Mouse (Mus musculus): ENCODE data around the gene Dyrk3. TPM values are rescaled to one million over a fixed set of nuclear protein-coding genes. Genes with fewer than 3 reads are reported as not detected.
"Not testable (repeated sequence)": the region's sequence is repeated elsewhere in the genome, so short reads cannot be mapped to it uniquely, and the experiment has no call there.

Dyrk3 gene
- polyA plus RNA-seq, 1 experiment from 2014 or later = 14.8 TPM

DNA sequence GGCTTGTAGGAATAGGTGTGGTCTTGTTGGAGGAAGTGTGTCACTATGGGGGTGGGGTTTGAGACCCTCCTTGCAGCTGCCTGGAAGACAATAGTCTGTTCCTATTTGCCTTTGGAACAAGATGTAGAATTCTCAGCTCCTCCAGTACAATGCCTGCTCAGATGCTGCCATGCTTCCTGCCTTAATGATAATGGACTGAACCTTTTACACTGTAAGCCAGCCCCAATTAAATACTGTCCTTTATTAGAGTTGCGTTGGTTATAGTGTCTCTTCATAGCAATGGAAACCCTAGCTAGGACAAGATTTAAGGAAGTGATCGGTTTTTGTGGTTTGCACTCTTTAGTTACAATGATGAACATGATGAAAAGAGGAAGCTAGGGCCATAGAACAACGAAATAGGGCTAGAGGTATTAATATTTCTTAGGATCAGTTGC lies 8.1 kb upstream of the Dyrk3 start:
- H3K36me3 ChIP-seq = no peaks in the 10 kb centered on the region
- H3K27me3 ChIP-seq (replicated peaks) = no peaks in the 10 kb centered on the region
- no peaks in the 10 kb centered on the region for H3K4me1 ChIP-seq
- H3K27ac ChIP-seq = no peak overlapping the region
- no peaks in the 10 kb centered on the region for H3K9me3 ChIP-seq
- ATAC-seq (ENCODE audit: low FRiP score, low read depth) = no peak
- no peak overlapping the region for H3K4me3 ChIP-seq
- no peak overlapping the region for H3K9ac ChIP-seq
- WGBS = 90% methylated on average over 3 of the region's 3 CpGs
- no peak overlapping the region for H3K4me2 ChIP-seq (replicated peaks)

DNA sequence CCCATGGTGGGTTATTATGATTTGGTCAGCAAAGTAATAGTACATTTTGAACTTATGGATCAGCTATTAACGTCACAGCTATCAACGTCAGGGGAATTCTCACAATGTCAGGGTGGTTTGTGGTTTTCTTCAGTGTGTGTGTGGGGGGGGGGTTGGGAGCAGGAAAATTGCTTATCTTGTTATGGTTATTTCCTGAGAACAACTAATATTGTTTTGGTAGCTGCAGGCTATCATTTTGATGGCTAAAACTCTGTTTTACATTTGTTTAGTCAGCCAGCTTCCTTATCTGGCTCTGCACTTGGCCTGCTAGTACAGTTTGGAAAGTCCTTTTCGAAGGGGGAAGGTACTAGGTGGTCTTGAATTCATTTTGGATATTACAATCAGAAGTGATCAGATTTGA lies 7.1 kb upstream of the Dyrk3 start:
- not testable (repeated sequence) for H3K9ac ChIP-seq; H3K27ac ChIP-seq; ATAC-seq (ENCODE audit: low FRiP score, low read depth); H3K36me3 ChIP-seq; H3K9me3 ChIP-seq; H3K4me3 ChIP-seq; H3K4me2 ChIP-seq (replicated peaks); H3K27me3 ChIP-seq (replicated peaks); H3K4me1 ChIP-seq
- WGBS = 89% methylated on average over 3 of the region's 3 CpGs

DNA sequence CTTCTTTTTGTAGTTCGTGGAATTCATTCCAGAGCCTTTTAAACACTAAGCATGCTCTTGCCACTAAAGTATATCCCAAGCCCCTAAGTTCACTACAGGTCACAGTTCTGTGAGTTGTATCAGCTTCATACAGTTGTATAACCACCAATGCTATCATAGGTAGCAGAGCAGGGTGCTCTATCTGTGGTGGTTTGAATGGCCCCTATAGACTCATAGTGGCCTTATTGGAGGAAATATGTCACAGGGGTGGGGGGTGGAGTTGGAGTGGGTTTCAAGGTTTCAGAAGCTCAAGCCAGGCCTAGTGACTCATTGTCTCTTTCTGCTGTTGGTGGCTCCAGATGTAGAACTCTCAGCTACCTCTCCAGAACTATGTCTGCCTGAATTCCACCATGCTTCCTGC lies 4.3 kb upstream of the Dyrk3 start:
- ATAC-seq (ENCODE audit: low FRiP score, low read depth) = no peak
- H3K4me3 ChIP-seq = no peak overlapping the region
- WGBS = 81% methylated on average over 1 of the region's 1 CpGs
- no peaks in the 10 kb centered on the region for H3K9me3 ChIP-seq
- H3K27ac ChIP-seq = no peak overlapping the region
- H3K9ac ChIP-seq = no peak overlapping the region
- no peaks in the 10 kb centered on the region for H3K27me3 ChIP-seq (replicated peaks)
- H3K36me3 ChIP-seq = no peaks in the 10 kb centered on the region
- H3K4me2 ChIP-seq (replicated peaks) = no peak overlapping the region
- H3K4me1 ChIP-seq = no peaks in the 10 kb centered on the region

DNA sequence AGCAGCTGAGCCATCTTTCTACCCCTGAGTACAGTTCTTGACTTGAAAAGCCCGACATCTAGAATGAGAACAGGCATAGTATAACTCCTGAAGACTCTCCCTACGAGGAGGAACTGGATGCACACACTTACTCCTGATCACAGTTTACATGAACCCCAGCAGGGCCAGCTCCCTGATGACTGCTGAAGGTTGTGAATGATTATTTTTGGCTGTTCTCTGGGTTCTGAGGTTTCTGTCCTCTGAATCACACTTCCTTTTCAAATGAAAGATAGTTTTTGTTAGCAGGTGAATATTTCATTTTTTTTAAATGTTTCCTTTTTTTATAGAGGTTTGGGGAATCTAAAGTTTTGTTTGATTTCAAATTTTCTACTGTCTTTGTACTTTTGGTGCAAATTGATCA lies 3.3 kb upstream of the Dyrk3 start:
- H3K4me1 ChIP-seq = peaks cover 5% of the 10 kb centered on the region; the same call in 1 of the 2 replicates
- H3K27ac ChIP-seq = no peak overlapping the region
- no peak overlapping the region for H3K9ac ChIP-seq
- no peaks in the 10 kb centered on the region for H3K27me3 ChIP-seq (replicated peaks)
- no peak overlapping the region for H3K4me3 ChIP-seq
- H3K36me3 ChIP-seq = no peaks in the 10 kb centered on the region
- ATAC-seq (ENCODE audit: low FRiP score, low read depth) = no peak
- no peaks in the 10 kb centered on the region for H3K9me3 ChIP-seq
- 68% methylated on average over 2 of the region's 2 CpGs for WGBS
- no peak overlapping the region for H3K4me2 ChIP-seq (replicated peaks)

DNA sequence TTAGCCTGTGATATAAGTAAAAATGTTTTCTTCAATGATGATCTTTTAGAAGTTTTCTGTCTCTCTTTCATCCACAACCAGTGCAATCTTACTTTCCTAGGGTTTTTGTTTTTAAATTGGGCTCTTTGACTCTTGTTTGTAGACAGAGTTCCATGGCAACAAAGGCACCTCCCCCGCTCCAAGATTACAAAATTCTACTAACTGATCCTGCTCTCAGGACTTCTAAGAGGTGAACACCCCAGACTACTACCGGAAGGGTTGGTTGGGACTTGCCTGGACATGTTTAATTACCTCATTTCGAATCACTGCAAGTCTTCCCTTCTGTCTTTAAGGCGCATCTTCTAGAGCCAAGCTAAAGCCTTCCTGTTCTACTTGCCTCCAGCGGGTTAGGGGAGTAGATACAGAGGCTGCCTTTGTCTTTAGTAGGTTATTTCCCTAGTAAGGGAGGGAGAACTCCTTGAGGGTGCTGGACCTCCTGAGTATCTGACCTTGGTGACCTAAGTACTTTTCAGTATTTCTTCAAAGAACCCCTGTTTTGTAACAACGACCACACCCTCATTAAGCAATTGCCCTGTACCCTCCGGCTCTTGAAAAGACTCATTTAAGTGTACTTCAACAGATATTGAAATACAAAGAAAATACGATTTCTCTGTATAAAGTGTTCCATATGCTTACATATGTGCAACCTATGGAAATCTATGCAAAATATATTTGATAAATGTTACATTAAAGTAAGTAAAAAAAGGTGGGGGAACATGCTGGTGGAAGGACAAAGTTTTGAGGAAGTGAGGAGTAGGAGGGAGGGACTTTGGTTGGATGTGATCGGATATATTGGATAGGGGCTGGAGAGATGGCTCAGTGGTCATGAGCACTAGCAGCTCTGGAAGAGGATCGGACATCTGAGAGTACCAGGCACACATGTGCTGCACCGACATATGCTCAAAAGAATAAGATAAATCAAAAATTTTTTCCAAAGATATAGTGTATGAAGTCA lies 1.3 kb upstream of the Dyrk3 start:
- no peaks in the 10 kb centered on the region for H3K27me3 ChIP-seq (replicated peaks)
- H3K9ac ChIP-seq = no peak overlapping the region
- H3K4me1 ChIP-seq = peaks cover 5% of the 10 kb centered on the region
- no peak for ATAC-seq (ENCODE audit: low FRiP score, low read depth)
- H3K36me3 ChIP-seq = no peaks in the 10 kb centered on the region
- peak overlapping the region; percentile 78 for H3K4me2 ChIP-seq (replicated peaks)
- no peak overlapping the region for H3K4me3 ChIP-seq
- whole genome bisulfite sequencing = 67% methylated on average over 11 of the region's 11 CpGs
- no peaks in the 10 kb centered on the region for H3K9me3 ChIP-seq
- H3K27ac ChIP-seq = no peak overlapping the region

DNA sequence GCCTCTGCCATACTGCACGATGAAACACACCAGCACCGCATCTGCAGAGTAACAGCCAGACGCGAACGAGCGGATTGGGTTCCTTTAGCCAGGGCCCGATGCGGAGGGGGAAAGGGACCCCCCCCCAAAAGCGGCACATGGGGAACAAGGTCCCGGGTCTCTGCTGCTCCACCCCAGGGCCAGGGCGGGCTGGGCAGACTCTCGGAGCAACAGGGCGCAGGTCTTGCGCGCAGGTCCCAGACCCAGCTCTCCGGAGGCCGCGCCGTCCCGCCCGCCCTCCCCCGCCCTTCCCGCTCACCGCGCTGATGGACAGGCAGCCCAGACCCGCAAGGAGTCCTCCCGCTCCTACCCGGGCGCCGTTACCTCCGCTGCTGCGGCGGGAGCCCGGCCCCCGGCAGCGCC lies 422 bp downstream of the Dyrk3 start:
- Histone ChIP-seq H3K9me3 (no peaks in the 10 kb centered on the region), H3K4me1 (peaks cover 5% of the 10 kb centered on the region), H3K36me3 (no peaks in the 10 kb centered on the region; the same call in 1 of the 2 replicates), H3K27me3 (replicated peaks) (no peaks in the 10 kb centered on the region), H3K4me2 (replicated peaks) (peak overlapping the region; percentile 78), H3K9ac (peak overlapping the region; percentile 81), H3K27ac (peak overlapping the region; percentile 82), H3K4me3 (peak overlapping the region; percentile 74)
- peak; percentile 91 for ATAC-seq (ENCODE audit: low FRiP score, low read depth)
- under 1% methylated on average over 35 of the region's 36 CpGs for WGBS

DNA sequence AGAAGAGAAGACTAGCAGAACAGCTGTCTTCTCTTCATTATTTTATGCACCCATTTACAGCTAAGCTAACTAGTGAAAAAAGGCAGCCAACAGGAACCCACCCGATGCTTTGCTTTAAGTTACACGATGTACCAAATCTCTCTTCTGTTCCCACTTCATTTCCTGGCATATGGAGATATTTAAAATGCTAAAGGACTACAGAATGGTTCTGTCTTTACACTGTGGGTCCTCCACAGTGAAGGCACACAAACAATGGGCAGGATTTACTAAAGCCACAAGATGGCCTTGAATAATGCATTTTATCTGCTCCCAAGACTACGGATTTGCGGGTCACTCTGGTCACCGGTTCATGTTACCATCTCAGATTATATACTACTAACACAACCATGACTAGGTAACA lies 1.0 kb downstream of the Dyrk3 start:
- no peak overlapping the region for H3K27ac ChIP-seq
- WGBS = 8% methylated on average over 5 of the region's 5 CpGs
- H3K36me3 ChIP-seq = no peaks in the 10 kb centered on the region; the same call in 1 of the 2 replicates
- peaks cover 5% of the 10 kb centered on the region for H3K4me1 ChIP-seq
- no peaks in the 10 kb centered on the region for H3K9me3 ChIP-seq
- no peak for ATAC-seq (ENCODE audit: low FRiP score, low read depth)
- H3K4me3 ChIP-seq = peak overlapping the region; percentile 21
- H3K27me3 ChIP-seq (replicated peaks) = no peaks in the 10 kb centered on the region
- H3K9ac ChIP-seq = peak overlapping the region; percentile 44; the same call in 1 of the 2 replicates
- peak overlapping the region; percentile 78 for H3K4me2 ChIP-seq (replicated peaks)

DNA sequence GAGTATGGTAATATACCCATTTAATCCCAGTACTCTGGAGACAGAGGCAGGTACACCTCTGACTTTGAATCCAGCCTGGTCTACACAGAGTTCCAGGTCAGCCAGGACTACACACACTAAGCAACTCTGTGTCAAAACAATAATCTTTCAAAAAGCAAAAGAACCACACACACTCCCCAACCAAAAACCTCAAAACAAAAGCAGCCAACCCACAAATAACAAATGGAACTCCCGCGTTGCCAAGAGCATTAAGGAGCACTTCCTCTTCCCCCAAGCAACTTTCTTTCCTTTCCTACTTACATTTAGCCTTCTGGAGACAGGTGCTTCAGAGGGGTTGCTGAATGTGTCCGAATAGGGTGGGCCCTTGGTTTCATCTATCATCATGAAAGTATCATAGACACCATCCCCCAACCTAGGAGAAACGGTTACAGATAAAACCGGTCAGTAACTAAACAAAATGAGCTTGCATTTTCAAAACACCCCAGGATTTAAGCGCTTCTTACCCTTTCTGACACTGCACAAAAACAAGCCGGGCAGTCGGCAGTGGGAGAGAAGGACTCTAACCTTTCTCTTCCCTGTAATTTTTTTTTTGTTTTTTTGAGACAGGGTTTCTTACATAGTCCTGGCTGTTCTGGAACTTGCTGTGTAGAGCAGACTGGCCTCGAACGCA lies 2.0 kb downstream of the Dyrk3 start:
- H3K36me3 ChIP-seq = no peaks in the 10 kb centered on the region; the same call in 1 of the 2 replicates
- H3K4me3 ChIP-seq = no peak overlapping the region
- H3K27ac ChIP-seq = no peak overlapping the region
- no peaks in the 10 kb centered on the region for H3K9me3 ChIP-seq
- ATAC-seq (ENCODE audit: low FRiP score, low read depth) = no peak
- 86% methylated on average over 10 of the region's 10 CpGs for WGBS
- no peak overlapping the region for H3K9ac ChIP-seq
- peak overlapping the region; percentile 78 for H3K4me2 ChIP-seq (replicated peaks)
- H3K4me1 ChIP-seq = peaks cover 5% of the 10 kb centered on the region
- H3K27me3 ChIP-seq (replicated peaks) = no peaks in the 10 kb centered on the region

DNA sequence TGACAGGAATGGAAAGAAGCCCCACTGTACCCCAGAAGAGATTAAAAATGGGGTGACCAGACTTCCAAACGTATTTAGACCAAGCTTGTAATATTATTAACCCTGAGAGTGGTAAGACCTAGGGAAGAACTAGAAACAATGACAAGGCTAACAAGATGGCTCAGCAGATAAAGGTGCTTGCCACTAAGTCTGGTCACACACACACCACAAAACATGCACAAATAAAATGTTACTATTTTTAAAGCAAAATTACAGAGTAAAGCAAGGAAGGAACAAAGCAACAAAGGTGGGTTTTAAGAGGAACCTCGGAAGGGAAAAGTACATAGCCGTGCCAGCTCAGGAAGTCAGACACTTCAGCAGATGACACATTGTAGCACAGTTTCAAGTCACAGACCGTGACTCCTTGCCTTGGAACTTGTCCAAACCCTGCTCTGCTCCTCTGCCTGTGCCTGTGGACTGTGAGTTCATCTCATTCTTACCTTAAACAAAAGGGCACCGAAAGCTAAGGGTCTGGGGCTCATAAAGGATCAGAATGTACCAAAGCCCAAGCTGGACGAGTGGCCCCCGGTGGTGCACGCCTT lies 3.1 kb downstream of the Dyrk3 start:
- H3K9me3 ChIP-seq = no peaks in the 10 kb centered on the region
- H3K27me3 ChIP-seq (replicated peaks) = no peaks in the 10 kb centered on the region
- ATAC-seq (ENCODE audit: low FRiP score, low read depth) = no peak
- peak overlapping the region; percentile 23; the same call in 1 of the 2 replicates for H3K4me2 ChIP-seq (replicated peaks)
- WGBS = 55% methylated on average over 8 of the region's 8 CpGs
- no peak overlapping the region for H3K27ac ChIP-seq
- H3K4me3 ChIP-seq = no peak overlapping the region
- H3K9ac ChIP-seq = no peak overlapping the region
- H3K4me1 ChIP-seq = peaks cover 5% of the 10 kb centered on the region
- peaks cover 5% of the 10 kb centered on the region for H3K36me3 ChIP-seq

DNA sequence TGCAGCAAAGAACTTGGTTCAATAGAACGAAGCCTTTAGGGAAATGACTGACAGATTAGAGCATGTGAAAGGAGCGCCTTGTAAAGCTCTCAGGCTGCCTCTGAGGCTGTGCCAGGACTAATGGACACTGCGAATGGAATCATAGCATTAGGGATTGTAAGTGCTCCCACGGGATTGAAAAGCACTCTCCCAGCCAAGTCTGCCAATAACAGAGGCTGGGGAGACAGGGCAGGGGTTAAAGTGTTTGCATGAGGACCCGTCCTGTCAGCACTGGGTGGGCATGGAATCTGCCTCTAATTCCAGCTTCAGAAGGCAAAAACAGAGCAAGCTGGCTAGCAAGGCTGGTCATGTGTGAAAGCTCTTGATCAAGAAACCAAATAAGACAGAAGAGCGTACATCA lies 3.9 kb downstream of the Dyrk3 start:
- H3K36me3 ChIP-seq = peaks cover 13% of the 10 kb centered on the region

DNA sequence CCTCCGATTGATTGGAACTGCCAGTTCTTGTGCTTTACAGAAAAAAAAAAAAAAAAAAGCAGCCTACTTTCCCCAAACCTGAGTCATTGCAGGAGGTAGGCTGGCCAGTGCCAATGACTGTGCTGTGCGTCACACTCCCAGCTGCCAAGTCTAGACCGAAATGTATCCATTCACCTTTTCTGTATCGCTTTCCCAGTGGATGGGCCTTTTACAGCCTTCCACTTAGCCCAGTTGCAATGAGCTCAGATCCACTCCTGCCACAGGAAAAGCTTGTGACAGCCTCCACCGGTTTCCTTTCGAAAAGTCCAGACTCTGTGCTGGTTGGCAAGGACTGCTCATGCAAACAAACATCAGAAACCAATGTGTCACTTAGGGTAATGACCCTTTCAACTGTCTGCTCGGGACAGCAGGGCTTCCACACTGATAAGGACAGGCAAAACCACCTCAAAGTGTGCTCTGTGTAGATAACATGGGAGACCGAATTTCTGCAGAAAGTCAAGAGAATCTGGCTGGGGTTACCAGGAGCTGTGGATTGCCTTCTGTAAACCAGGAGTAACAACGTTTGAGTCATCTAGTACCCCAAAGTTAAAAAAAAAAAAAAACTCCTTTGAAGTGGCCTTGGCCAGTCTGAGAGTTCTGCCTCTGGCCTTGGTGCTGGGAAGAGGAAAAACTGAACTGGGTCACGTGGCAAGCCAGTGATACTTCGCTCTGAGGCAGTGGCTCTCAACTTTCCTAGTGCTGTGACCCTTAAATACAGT lies 12.0 kb downstream of the Dyrk3 start:
- Histone ChIP-seq H3K4me2 (replicated peaks) (no peak overlapping the region), H3K4me3 (no peak overlapping the region), H3K9ac (no peak overlapping the region), H3K4me1 (no peaks in the 10 kb centered on the region), H3K36me3 (peaks cover 34% of the 10 kb centered on the region), H3K27me3 (replicated peaks) (no peaks in the 10 kb centered on the region), H3K9me3 (no peaks in the 10 kb centered on the region), H3K27ac (no peak overlapping the region)
- 80% methylated on average over 11 of the region's 11 CpGs for WGBS
- no peak for ATAC-seq (ENCODE audit: low FRiP score, low read depth)

More for the DNA sequence above, 3.9 kb downstream of the Dyrk3 start:
- WGBS = 59% methylated on average over 6 of the region's 6 CpGs
- Histone ChIP-seq H3K9me3 (no peaks in the 10 kb centered on the region), H3K4me1 (peaks cover 5% of the 10 kb centered on the region), H3K4me2 (replicated peaks) (0 out of 2 replicates have a peak overlapping the region, but pooled peaks have one; percentile 10), H3K4me3 (no peak overlapping the region), H3K27ac (no peak overlapping the region), H3K9ac (0 out of 2 replicates have a peak overlapping the region, but pooled peaks have one; percentile 17), H3K27me3 (replicated peaks) (no peaks in the 10 kb centered on the region)
- no peak for ATAC-seq (ENCODE audit: low FRiP score, low read depth)

All from neural tube, embryonic 12.5 days (tissue).